Mouse (Mus musculus) frontal cortex, postnatal 25 days (tissue): ENCODE data around the gene Srcap.
A peak's percentile ranks its signal among the peaks of the same experiment; 100 is the strongest.
"Not testable (repeated sequence)": the region's sequence is repeated elsewhere in the genome, so short reads cannot be mapped to it uniquely, and the experiment has no call there.

Experiments
- DNase-seq, 2 experiments: peaks; one replicate each; pipeline ENCODE4 v3.0.0; 2022; ENCODE audit warnings: low spot score in 2 of 2

Srcap gene

DNA sequence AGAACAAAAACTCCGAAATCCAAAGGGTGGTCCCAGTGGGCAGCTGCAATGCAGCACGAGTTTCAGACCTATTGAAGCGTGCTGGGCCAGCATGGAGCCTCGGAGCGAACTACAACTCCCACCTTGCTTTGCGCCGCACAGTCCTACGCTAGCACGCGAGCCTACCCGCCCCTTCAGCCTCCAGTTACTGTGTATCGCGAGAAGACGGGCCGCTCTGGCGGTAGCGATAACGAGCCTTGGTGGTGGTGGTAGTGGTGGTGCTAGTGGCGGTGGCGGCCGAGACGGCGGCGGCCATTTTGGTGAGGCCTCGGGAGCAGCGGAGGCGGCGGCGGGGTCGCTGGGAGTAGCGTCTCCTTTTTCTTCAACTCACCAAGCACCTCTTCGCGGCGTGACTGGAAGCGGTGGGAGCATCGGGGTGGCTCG lies at the start of gene Srcap:
TSS of gene Srcap (plus strand) at position 176 of the 423 bp plus-strand sequence.
- DNase-seq: peak; percentile 87 to 90

- DNase-seq: no peak
These were observed 46.6 kb upstream of the Srcap start for GRCm38 (mm10) chr7:127465191-127465590.

- not testable (repeated sequence) for DNase-seq
These were observed 46.1 kb upstream of the Srcap start for GRCm38 (mm10) chr7:127465670-127466069.

- DNase-seq: no peak
These were observed 45.2 kb upstream of the Srcap start for GRCm38 (mm10) chr7:127466606-127467005.

GRCm38 (mm10) chr7:127470011-127470715 lies 41.6 kb upstream of the Srcap start:
- DNase-seq: no peak

DNA sequence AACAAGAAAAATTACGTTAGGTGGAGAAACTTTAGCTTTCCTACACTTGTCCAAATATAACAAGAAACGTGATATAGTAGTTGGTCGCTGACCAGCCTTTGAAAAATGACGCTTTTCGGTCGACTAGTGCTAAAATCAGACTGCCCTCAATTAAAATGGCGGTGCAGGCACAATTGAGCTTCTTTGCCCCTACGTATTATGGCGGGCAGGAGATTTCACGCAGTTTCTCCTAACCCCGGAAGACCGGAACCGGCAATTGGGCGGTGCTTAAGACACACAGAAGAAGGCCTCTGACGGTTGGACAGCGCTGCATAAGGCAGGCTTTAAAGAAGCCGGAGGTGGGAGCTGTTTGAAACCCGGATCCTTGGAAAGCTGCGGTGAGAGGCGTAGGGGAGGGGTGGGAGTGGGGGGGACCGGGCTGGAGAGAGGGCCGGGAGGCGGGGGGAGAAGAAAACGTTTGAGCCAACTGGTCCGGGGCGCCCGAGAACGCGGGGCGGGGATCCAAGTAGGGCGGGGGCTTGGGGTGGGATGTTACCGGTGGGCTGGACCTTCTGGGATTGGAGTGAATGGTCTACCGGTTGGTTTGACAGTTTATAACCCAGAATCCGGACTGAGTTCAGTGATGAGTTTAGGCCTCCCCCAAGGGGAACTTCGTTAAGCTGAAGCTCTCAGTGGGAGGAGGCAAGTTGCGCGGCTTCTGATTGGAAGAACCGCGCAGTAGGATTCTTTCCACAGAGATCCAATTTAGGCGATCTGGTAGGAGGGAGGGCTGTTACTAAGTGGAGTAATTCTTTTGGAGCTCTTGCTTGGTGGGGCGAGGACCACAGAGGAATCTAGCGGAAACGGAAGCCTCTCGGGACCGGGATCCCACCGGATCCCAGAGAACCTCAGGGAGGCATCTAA lies 40.8 kb upstream of the Srcap start:
- peak; percentile 79 to 84 for DNase-seq

GRCm38 (mm10) chr7:127471646-127472010 lies 40.2 kb upstream of the Srcap start:
- peak in 1 of 2 experiments; percentile 37 for DNase-seq

GRCm38 (mm10) chr7:127472060-127472459 lies 39.7 kb upstream of the Srcap start:
- DNase-seq: no peak

DNA sequence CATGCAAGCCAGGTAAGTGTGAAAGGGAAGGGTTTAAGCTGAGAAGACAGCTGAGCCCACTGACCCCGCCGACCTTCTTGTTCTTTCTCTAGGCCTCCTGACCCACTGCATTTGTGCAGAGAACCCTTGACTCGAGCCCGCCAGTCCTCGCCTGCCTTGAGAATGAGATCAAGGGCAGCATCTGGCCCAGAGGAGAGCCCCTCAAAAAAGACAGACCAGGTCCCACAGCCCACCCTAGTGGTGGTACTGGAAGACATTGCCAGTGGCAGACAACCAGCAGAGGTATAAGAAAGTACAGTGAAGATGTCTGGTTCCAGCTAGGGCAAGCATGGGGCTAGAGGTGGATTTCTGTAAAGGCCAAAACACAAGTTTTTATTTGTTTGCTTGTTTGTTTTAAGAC lies 38.1 kb upstream of the Srcap start:
- DNase-seq: no peak

GRCm38 (mm10) chr7:127474378-127475070 lies 37.3 kb upstream of the Srcap start:
- DNase-seq: no peak

GRCm38 (mm10) chr7:127475186-127475740 lies 36.5 kb upstream of the Srcap start:
- DNase-seq: no peak

DNA sequence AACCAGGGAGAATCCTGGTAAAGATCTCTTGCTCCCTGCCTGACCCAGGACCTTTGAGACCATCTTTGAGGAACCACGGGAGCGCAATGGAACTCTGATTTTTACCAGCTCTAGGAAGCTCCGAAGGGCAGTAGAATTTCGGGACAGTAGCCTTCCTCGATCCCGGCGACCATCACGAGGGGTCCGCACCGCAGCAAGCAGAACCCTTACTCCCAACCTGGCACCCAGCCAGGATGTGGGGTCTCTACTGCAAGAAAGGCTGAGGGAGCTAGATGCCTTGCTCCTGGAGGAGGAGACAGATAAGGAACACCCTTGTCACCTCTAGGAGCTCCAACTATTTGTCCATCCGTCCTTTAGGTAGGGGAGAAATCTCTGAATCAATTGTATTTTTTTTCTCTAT lies 35.4 kb upstream of the Srcap start:
- DNase-seq: no peak

- no peak for DNase-seq
These were observed 34.9 kb upstream of the Srcap start for GRCm38 (mm10) chr7:127476855-127477254.

DNA sequence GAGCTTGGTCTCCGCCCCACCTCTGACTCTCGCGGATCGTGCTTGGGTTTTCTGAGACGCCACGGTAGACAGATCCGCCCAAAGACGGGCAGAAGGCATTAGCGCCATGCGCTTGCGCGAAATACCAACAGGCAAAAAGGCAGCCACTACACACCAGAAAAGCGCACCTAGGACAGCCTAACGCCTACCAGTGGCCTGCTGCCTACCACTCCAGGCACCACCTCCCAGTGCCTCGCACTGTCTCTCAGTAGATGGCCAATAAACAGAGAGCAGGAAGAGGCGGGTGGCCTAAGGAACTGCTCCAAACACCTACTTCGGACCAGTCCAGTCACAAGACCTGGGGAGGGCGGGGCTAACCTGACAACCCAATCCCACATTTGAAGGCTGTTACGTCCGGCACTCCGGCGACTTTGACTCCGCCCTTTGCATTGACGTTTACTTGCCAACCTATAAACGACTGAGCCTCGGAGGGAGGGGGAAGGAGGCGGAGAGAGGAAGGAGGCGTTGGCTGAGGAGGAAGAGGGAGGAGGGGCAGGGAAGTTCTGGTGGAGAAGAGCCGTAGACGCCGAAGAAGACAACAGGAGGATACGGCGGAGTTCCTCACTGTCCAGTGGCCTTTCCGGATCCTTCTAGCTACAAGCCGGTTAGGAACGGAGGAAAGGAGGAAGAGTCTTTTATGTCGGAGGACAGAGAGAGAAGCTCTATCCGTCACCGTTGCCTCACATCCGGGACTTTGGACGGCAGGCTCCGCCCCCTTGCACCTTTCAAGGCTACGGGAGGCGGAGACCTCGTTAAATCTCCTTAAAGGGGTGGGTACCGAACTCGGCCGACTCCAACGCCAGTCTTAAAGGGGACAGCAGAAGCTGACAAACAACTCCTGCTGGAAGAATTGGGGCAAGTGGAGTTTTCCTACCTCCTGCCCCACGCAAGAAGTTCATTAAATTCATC lies 33.8 kb upstream of the Srcap start:
- peak; percentile 99 for DNase-seq

DNA sequence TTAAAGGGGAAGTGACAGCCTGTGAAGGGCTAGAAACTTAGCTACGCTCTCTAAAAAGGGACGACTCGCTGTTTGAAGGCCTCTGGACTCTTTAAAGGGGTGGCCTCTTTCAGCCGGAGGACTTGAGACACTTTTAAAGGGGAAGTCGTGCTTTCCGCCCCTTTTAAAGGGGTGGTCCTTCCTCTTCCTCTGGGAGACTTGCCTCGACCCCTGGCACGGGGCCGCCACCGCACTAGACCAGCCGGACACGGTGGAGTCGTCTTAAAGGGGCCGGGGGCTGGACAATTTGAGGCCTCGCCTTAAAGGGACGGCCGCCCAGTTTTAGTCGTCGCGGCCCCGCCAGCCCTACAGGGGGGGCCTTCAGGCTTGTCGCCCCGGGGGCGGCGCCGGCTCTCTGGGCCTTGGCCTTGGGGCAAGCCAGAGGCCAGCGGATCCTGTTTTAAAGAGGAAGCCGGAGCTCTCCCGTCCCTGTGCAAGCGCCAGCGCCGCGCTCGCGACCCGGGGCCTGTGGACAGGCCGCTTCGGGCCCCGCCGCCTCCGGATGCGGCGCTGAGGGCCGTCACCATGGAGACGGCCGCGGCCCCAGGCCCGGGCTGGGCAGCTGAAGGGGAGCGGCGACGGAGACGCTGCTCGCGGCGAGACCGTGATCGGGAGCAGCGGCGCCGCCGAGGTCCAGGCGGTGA lies 33.0 kb upstream of the Srcap start, which contains the start of gene Fbrs:
TSS of gene Fbrs (plus strand) at position 565 of the 683 bp plus-strand sequence.
- DNase-seq: peak; percentile 83 to 86

- no peak for DNase-seq
These were observed 32.2 kb upstream of the Srcap start for GRCm38 (mm10) chr7:127479318-127480225.

- no peak for DNase-seq
These were observed 31.5 kb upstream of the Srcap start for GRCm38 (mm10) chr7:127480321-127480720.

- DNase-seq: no peak
These were observed 26.4 kb upstream of the Srcap start for GRCm38 (mm10) chr7:127485416-127485815.

DNA sequence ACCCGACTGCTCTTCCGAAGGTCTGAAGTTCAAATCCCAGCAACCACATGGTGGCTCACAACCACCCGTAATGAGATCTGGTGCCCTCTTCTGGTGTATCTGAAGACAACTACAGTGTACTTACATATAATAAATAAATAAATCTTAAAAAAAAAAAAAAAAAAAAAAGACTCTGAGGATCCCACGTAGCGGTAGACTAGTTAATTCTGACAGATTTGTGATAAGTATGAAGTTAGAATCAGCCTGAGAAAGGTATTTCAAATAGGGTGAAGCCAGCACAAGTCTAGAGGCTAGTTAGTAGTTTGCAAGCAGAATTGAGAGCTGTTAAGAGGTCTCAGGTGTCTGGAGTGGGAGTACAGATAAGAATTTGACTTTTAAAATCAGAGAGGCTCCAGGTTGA lies 23.4 kb upstream of the Srcap start:
- not testable (repeated sequence) for DNase-seq
